Mouse (Mus musculus) kidney, adult 11 months (tissue): Measurements from ENCODE around the gene Olfr476.
"Not testable (repeated sequence)": the region's sequence is repeated elsewhere in the genome, so short reads cannot be mapped to it uniquely, and the experiment has no call there.

ENCODE experiments used
- DNase-seq: peaks from one replicate; pipeline ENCODE4 v3.0.0; 2022

Gene Olfr476

GRCm38 (mm10) chr7:107964503-107964902 is at the start of gene Olfr476:
TSS of gene Olfr476 (plus strand) at chr7:107964803.
- DNase-seq = no peak

GRCm38 (mm10) chr7:107930146-107930545 is 34.5 kb upstream of the Olfr476 start, which contains the start of gene Olfr473:
TSS of gene Olfr473 (plus strand) at chr7:107930446.
- DNase-seq = no peak

DNA sequence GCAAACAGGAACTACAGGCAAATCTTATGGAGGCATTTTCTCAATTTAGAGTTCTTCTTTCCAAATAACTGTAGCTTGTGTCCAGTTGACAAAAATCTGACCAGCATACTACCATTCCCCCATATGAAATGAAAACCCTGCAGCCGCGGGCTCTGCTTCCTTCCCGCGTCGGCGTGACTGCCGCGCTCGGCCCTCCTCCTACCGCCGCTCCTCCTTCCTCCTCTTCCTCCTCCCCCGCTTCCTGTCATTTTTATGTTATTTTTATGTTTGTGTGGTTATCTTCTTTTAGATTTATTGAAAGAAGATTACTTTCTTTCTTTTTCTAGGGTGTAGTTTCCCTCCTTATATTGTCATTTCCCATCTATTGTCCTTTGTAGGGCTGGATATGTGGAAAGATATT is 12.1 kb upstream of the Olfr476 start:
- DNase-seq = not testable (repeated sequence)

- no peak for DNase-seq
These were observed 10.3 kb upstream of the Olfr476 start, which contains the start of gene Olfr474 for GRCm38 (mm10) chr7:107954343-107954742. TSS of gene Olfr474 (plus strand) at chr7:107954643.

DNA sequence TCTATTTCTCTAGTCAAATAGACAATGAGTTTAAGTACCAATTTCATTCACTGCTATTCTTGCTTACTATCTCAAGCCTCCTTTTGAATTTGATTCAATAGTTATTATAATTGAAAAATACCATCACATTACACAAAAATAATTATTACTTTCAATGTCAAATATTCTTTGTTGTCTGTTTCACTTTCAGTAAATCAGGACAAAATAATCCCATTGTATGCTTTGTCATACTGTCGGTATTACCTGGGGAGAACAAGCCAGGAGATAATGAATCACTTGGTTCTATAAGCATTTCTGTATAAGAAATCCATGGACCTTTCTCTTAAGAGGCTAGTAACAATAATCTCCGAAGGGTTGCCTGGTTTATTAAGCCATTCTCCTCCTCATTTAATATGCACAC is 21.8 kb downstream of the Olfr476 start, which contains the start of gene Olfr477:
Gene Olfr477 (plus strand): TSS at position 301 of the 400 bp plus-strand sequence.
- DNase-seq = no peak

DNA sequence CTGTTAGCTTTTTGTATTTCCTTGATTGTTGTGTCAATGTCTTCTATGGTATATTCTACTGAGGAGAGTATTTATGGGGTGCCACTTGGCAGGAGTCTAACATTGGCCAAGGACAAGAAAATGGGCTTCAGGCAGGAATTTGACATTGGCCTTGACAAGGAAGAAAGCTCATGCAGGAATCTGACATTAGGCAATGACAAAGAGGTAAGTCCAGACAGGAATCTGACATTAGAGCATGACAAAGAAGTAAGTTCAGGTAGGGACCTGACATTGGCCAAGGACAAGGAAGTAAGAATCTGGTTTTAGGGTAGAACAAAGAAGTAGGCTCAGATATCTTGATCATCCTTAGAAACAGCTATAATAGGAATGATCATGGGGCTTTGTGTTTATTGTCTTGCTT is 49.7 kb downstream of the Olfr476 start:
- DNase-seq = not testable (repeated sequence)
